Mouse (Mus musculus) myocyte (in vitro differentiated cells): Measurements from ENCODE around the gene Serpinb2.

Source experiments
- CEBPB ChIP-seq: IDR thresholded peaks from 2 replicates; pipeline ENCODE4 v1.6.1; 2011; ENCODE audit warnings: mild to moderate bottlenecking, moderate library complexity; ENCODE audit not compliant: poor library complexity, insufficient read depth, severe bottlenecking
- E2F4 ChIP-seq: IDR thresholded peaks from one replicate; pipeline ENCODE4 v1.6.1; 2011; ENCODE audit warnings: mild to moderate bottlenecking, control low read depth, moderate library complexity; ENCODE audit not compliant: insufficient read depth
- MAX ChIP-seq: IDR thresholded peaks from one replicate; pipeline ENCODE4 v1.6.1; 2011; ENCODE audit warnings: low read depth, mild to moderate bottlenecking, control low read depth
- MYOD1 ChIP-seq, 3 experiments: IDR thresholded peaks; one replicate each; pipeline ENCODE4 v1.6.1; 2011; ENCODE audit warnings: control low read depth in 2 of 3, low read depth in 2 of 3, mild to moderate bottlenecking in 2 of 3, moderate library complexity in 1 of 3; ENCODE audit not compliant: insufficient read length in 2 of 3, control insufficient read depth in 1 of 3
- MYOG ChIP-seq, 3 experiments: IDR thresholded peaks; one replicate each; pipeline ENCODE4 v1.6.1; 2011; ENCODE audit warnings: control low read depth in 2 of 3, low read depth in 2 of 3, mild to moderate bottlenecking in 2 of 3; ENCODE audit not compliant: insufficient read length in 2 of 3, control insufficient read depth in 1 of 3, insufficient read depth in 1 of 3
- POLR2A ChIP-seq: IDR thresholded peaks from one replicate; pipeline ENCODE4 v1.6.1; 2011; ENCODE audit warnings: low read depth, mild to moderate bottlenecking, control low read depth, moderate library complexity; ENCODE audit not compliant: insufficient read length
- POLR2AphosphoS2 ChIP-seq: IDR thresholded peaks from one replicate; pipeline ENCODE4 v1.6.1; 2011; ENCODE audit warnings: low read depth, control low read depth; ENCODE audit not compliant: insufficient read length
- REST ChIP-seq: IDR thresholded peaks from one replicate; pipeline ENCODE4 v1.6.1; 2011; ENCODE audit warnings: mild to moderate bottlenecking, control low read depth, moderate library complexity; ENCODE audit not compliant: insufficient read depth, insufficient read length
- SRF ChIP-seq: IDR thresholded peaks from one replicate; pipeline ENCODE4 v1.6.1; 2011; ENCODE audit warnings: low read depth; ENCODE audit not compliant: control insufficient read depth, insufficient read length
- TCF12 ChIP-seq: IDR thresholded peaks from one replicate; pipeline ENCODE4 v1.6.1; 2011; ENCODE audit warnings: mild to moderate bottlenecking, control low read depth; ENCODE audit not compliant: poor library complexity, insufficient read depth, severe bottlenecking
- TCF3 ChIP-seq: IDR thresholded peaks from one replicate; pipeline ENCODE4 v1.6.1; 2011; ENCODE audit warnings: low read depth, control low read depth; ENCODE audit not compliant: insufficient read length
- USF1 ChIP-seq: IDR thresholded peaks from one replicate; pipeline ENCODE4 v1.6.1; 2011; ENCODE audit warnings: low read depth, mild to moderate bottlenecking, control low read depth, moderate library complexity

- no peak for TF ChIP-seq POLR2A
- TF ChIP-seq E2F4 = no peak
- no peak for TF ChIP-seq TCF12
- TF ChIP-seq CEBPB = no peak
- no peak for TF ChIP-seq MYOD1 (IDR thresholded peaks at IDR 0.05; ENCODE audit: control insufficient read depth in 1 of 3, insufficient read length in 2 of 3, low read depth in 2 of 3)
- TF ChIP-seq REST = no peak
- TF ChIP-seq MAX = no peak
- TF ChIP-seq POLR2AphosphoS2 = no peak
- no peak for TF ChIP-seq USF1
- TF ChIP-seq TCF3 = no peak
- TF ChIP-seq MYOG (IDR thresholded peaks at IDR 0.05; ENCODE audit: control insufficient read depth in 1 of 3, insufficient read depth in 1 of 3, insufficient read length in 2 of 3, low read depth in 2 of 3) = no peak
- no peak for TF ChIP-seq SRF
These were observed 71.7 kb downstream of the Serpinb2 start for GRCm38 (mm10) chr1:107582900-107583299.
